Mouse (Mus musculus) layer of hippocampus, adult 9-10 months (tissue): ENCODE data around the gene Rassf1.

Experiments
- DNase-seq: peaks from one replicate; pipeline ENCODE4 v3.0.0; 2022; ENCODE audit warnings: low spot score

Rassf1 gene

GRCm38 (mm10) chr9:107541005-107541404, 10.3 kb upstream of the Rassf1 start:
- DNase-seq: no peak

GRCm38 (mm10) chr9:107541474-107542351, 9.6 kb upstream of the Rassf1 start, which contains the start of the genes Cyb561d2 and Nprl2:
Cyb561d2 (minus strand) TSS chr9:107542193.
Nprl2 (plus strand) TSS chr9:107542226.
- peak; percentile 83 for DNase-seq

- DNase-seq: no peak
These were observed 9.0 kb upstream of the Rassf1 start for GRCm38 (mm10) chr9:107542352-107542686.

- DNase-seq: no peak
These were observed 8.6 kb upstream of the Rassf1 start for GRCm38 (mm10) chr9:107542721-107543120.

GRCm38 (mm10) chr9:107543299-107543698, 8.1 kb upstream of the Rassf1 start:
- DNase-seq: no peak

GRCm38 (mm10) chr9:107544196-107544700, 7.1 kb upstream of the Rassf1 start:
- DNase-seq: no peak

GRCm38 (mm10) chr9:107544729-107545128, 6.6 kb upstream of the Rassf1 start:
- DNase-seq: no peak

GRCm38 (mm10) chr9:107545199-107545598, 6.2 kb upstream of the Rassf1 start:
- DNase-seq: no peak

GRCm38 (mm10) chr9:107545602-107546001, 5.8 kb upstream of the Rassf1 start:
- DNase-seq: peak; percentile 78

- no peak for DNase-seq
These were observed 4.3 kb upstream of the Rassf1 start, which contains the start of gene Zmynd10 for GRCm38 (mm10) chr9:107547026-107547425. Zmynd10 (plus strand) TSS chr9:107547298.

- no peak for DNase-seq
These were observed 3.4 kb upstream of the Rassf1 start for GRCm38 (mm10) chr9:107547957-107548356.

- DNase-seq: no peak
These were observed 2.5 kb upstream of the Rassf1 start for GRCm38 (mm10) chr9:107548820-107549219.

- no peak for DNase-seq
These were observed 1.9 kb upstream of the Rassf1 start for GRCm38 (mm10) chr9:107549297-107550074.

GRCm38 (mm10) chr9:107550491-107551116, 751 bp upstream of the Rassf1 start:
- no peak for DNase-seq

- DNase-seq: no peak
These were observed 568 bp downstream of the Rassf1 start for GRCm38 (mm10) chr9:107551890-107552355.

- DNase-seq: no peak
These were observed 1.5 kb downstream of the Rassf1 start for GRCm38 (mm10) chr9:107552690-107553393.

- DNase-seq: no peak
These were observed 2.4 kb downstream of the Rassf1 start for GRCm38 (mm10) chr9:107553541-107554318.

GRCm38 (mm10) chr9:107554319-107554825, 3.0 kb downstream of the Rassf1 start:
- peak; percentile 71 for DNase-seq

GRCm38 (mm10) chr9:107555031-107555457, 3.7 kb downstream of the Rassf1 start:
- DNase-seq: no peak

GRCm38 (mm10) chr9:107555701-107556100, 4.3 kb downstream of the Rassf1 start:
- no peak for DNase-seq
